Mouse (Mus musculus) liver, postnatal 0 days (tissue): ENCODE data around the gene Ulk2. TPM values are rescaled to one million over a fixed set of nuclear protein-coding genes. Genes with fewer than 3 reads are reported as not detected.
"Not testable (repeated sequence)": the region's sequence is repeated elsewhere in the genome, so short reads cannot be mapped to it uniquely, and the experiment has no call there.

Experiments used
- ATAC-seq: fragments of 200-750 bp; cut with Nextera tagmentation; 2 replicates; pipeline ENCODE4 v1.8.0; 2017; ENCODE audit warnings: mild to moderate bottlenecking, moderate library complexity
- DNase-seq: peaks from one replicate; pipeline ENCODE4 v3.0.0-alpha.2; 2016
- H3K27ac ChIP-seq: fragments of 300-500 bp; sonication (generic); 2 replicates; pipeline ENCODE4 v1.5.1; 2014; ENCODE audit warnings: antibody characterized with exemption, moderate library complexity, mild to moderate bottlenecking, low read depth
- H3K27me3 ChIP-seq: fragments of 300-500 bp; sonication (generic); 2 replicates; pipeline ENCODE4 v1.6.1; 2014; ENCODE audit warnings: low read length, control low read depth, mixed read lengths; ENCODE audit not compliant: insufficient read depth
- H3K36me3 ChIP-seq: fragments of 300-500 bp; sonication (generic); replicated peaks from 2 replicates; pipeline ENCODE4 v1.6.1; 2014; ENCODE audit warnings: mild to moderate bottlenecking, control low read depth, low read length, moderate library complexity, mixed read lengths; ENCODE audit not compliant: insufficient read depth
- H3K4me1 ChIP-seq: fragments of 300-500 bp; sonication (generic); 2 replicates; pipeline ENCODE4 v1.6.1; 2014; ENCODE audit warnings: antibody characterized with exemption, mild to moderate bottlenecking, control low read depth; ENCODE audit not compliant: insufficient read depth
- H3K4me2 ChIP-seq: fragments of 300-500 bp; sonication (generic); 2 replicates; pipeline ENCODE4 v1.6.1; 2014; ENCODE audit warnings: low read depth, mild to moderate bottlenecking, low read length, moderate library complexity, mixed read lengths
- H3K4me3 ChIP-seq: fragments of 300-500 bp; sonication (generic); 2 replicates; pipeline ENCODE4 v1.5.1; 2014; ENCODE audit warnings: low read depth, low read length
- H3K9ac ChIP-seq: fragments of 300-500 bp; sonication (generic); replicated peaks from 2 replicates; pipeline ENCODE4 v1.6.1; 2014; ENCODE audit warnings: mild to moderate bottlenecking, moderate library complexity
- H3K9me3 ChIP-seq: fragments of 300-500 bp; sonication (generic); 2 replicates; pipeline ENCODE4 v1.6.1; 2016; ENCODE audit warnings: mild to moderate bottlenecking, control low read depth, low read length, mixed read lengths
- CTCF ChIP-seq: sonication (generic); IDR thresholded peaks from 2 replicates; pipeline ENCODE4 v1.5.1; 2016; ENCODE audit warnings: antibody characterized with exemption, low read depth
- EP300 ChIP-seq: IDR thresholded peaks from 2 replicates; pipeline ENCODE4 v1.6.1; 2016; ENCODE audit warnings: antibody characterized with exemption, low read depth, mild to moderate bottlenecking
- WGBS: fragments of 180-500 bp; shearing (Covaris S2); extraction: QIAGEN DNeasy Blood & Tissue Kit; methylation state at CpG from one replicate; pipeline ENCODE4 v1.1.7; 2014; ENCODE audit not compliant: insufficient replicate concordance; 5-methylcytosine and 5-hydroxymethylcytosine counted together
- polyA plus RNA-seq: library from polyadenylated mRNA; unstranded; fragments of >200 nt; fragmentation: Nextera tagmentation; extraction: Ambion mirVana; gene quantifications from 2 replicates; pipeline ENCODE4 v1.2.1, GENCODE M21; 2015

Gene Ulk2
- polyA plus RNA-seq, 1 experiment from 2014 or later: 4.8 TPM

GRCm38 (mm10) chr11:61859316-61859715, 4.4 kb upstream of the Ulk2 start:
- Histone ChIP-seq H3K4me2 (no peak overlapping the region), H3K4me3 (no peak overlapping the region), H3K27me3 (no peaks in the 10 kb centered on the region), H3K27ac (no peak overlapping the region), H3K9me3 (no peaks in the 10 kb centered on the region), H3K9ac (no peak overlapping the region), H3K4me1 (peaks cover 10% of the 10 kb centered on the region), H3K36me3 (no peaks in the 10 kb centered on the region)
- DNase-seq: no peak
- no peak for ATAC-seq
- 55% methylated on average over 1 of the region's 1 CpGs for WGBS
- no peak for TF ChIP-seq EP300
- no peak for TF ChIP-seq CTCF

GRCm38 (mm10) chr11:61855539-61855938, 666 bp upstream of the Ulk2 start:
- Histone ChIP-seq H3K27ac (peak overlapping the region; percentile 94; the same call in 1 of the 2 replicates), H3K9ac (peak overlapping the region; percentile 94), H3K4me2 (peak overlapping the region; percentile 88), H3K9me3 (no peaks in the 10 kb centered on the region), H3K27me3 (no peaks in the 10 kb centered on the region), H3K4me3 (peak overlapping the region; percentile 94), H3K4me1 (peaks cover 12% of the 10 kb centered on the region), H3K36me3 (no peaks in the 10 kb centered on the region; the same call in 1 of the 2 replicates)
- no peak for TF ChIP-seq CTCF
- no peak for TF ChIP-seq EP300
- no peak for DNase-seq
- WGBS: 43% methylated on average over 6 of the region's 6 CpGs
- no peak for ATAC-seq

- DNase-seq: peak; percentile 86
- ATAC-seq: peak; percentile 81
Observed at GRCm38 (mm10) chr11:61854211-61854987, 474 bp downstream of the Ulk2 start.

GRCm38 (mm10) chr11:61853659-61854058, 1.2 kb downstream of the Ulk2 start:
- H3K36me3 ChIP-seq: no peaks in the 10 kb centered on the region; the same call in 1 of the 2 replicates
- ATAC-seq: no peak
- H3K27ac ChIP-seq: peak overlapping the region; percentile 94
- no peaks in the 10 kb centered on the region for H3K9me3 ChIP-seq
- peak overlapping the region; percentile 88 for H3K4me2 ChIP-seq
- H3K9ac ChIP-seq: peak overlapping the region; percentile 94
- no peak for DNase-seq
- peaks cover 12% of the 10 kb centered on the region for H3K4me1 ChIP-seq
- H3K4me3 ChIP-seq: peak overlapping the region; percentile 94
- 14% methylated on average over 5 of the region's 5 CpGs for WGBS
- no peaks in the 10 kb centered on the region for H3K27me3 ChIP-seq
- TF ChIP-seq CTCF: no peak
- TF ChIP-seq EP300: no peak

More at GRCm38 (mm10) chr11:61854211-61854987, 474 bp downstream of the Ulk2 start:
- H3K4me3 ChIP-seq: peak overlapping the region; percentile 94
- H3K4me1 ChIP-seq: peaks cover 12% of the 10 kb centered on the region
- no peaks in the 10 kb centered on the region for H3K27me3 ChIP-seq
- no peaks in the 10 kb centered on the region; the same call in 1 of the 2 replicates for H3K36me3 ChIP-seq
- H3K9ac ChIP-seq: peak overlapping the region; percentile 94
- peak; percentile 71 for TF ChIP-seq CTCF
- TF ChIP-seq EP300: no peak
- H3K4me2 ChIP-seq: peak overlapping the region; percentile 88
- H3K27ac ChIP-seq: peak overlapping the region; percentile 94
- WGBS: under 1% methylated on average over 51 of the region's 87 CpGs
- no peaks in the 10 kb centered on the region for H3K9me3 ChIP-seq

- Histone ChIP-seq H3K27me3 (no peaks in the 10 kb centered on the region), H3K36me3 (no peaks in the 10 kb centered on the region; the same call in 1 of the 2 replicates), H3K9ac (no peak overlapping the region), H3K9me3 (no peaks in the 10 kb centered on the region), H3K27ac (no peak overlapping the region), H3K4me1 (peaks cover 12% of the 10 kb centered on the region), H3K4me3 (no peak overlapping the region), H3K4me2 (no peak overlapping the region)
- DNase-seq (no peak), ATAC-seq (no peak)
- no peak for TF ChIP-seq EP300
- no peak for TF ChIP-seq CTCF
Observed at GRCm38 (mm10) chr11:61852916-61853315, 2.0 kb downstream of the Ulk2 start.

GRCm38 (mm10) chr11:61851195-61851594, 3.7 kb downstream of the Ulk2 start:
- Histone ChIP-seq H3K4me3 (no peak overlapping the region), H3K36me3 (no peaks in the 10 kb centered on the region; the same call in 1 of the 2 replicates), H3K27me3 (no peaks in the 10 kb centered on the region), H3K9ac (no peak overlapping the region), H3K4me2 (no peak overlapping the region), H3K27ac (no peak overlapping the region), H3K4me1 (peaks cover 12% of the 10 kb centered on the region), H3K9me3 (no peaks in the 10 kb centered on the region)
- WGBS: 58% methylated on average over 3 of the region's 3 CpGs
- ATAC-seq (no peak), DNase-seq (no peak)
- TF ChIP-seq CTCF (0 out of 2 replicates have a peak, but pooled peaks have one; percentile 4), EP300 (no peak)

GRCm38 (mm10) chr11:61840663-61841062, 14.2 kb downstream of the Ulk2 start:
- WGBS: 62% methylated on average over 3 of the region's 3 CpGs
- ATAC-seq, DNase-seq, H3K27ac ChIP-seq, H3K27me3 ChIP-seq, H3K4me3 ChIP-seq, H3K9ac ChIP-seq, H3K4me1 ChIP-seq, H3K4me2 ChIP-seq, H3K9me3 ChIP-seq, H3K36me3 ChIP-seq: not testable (repeated sequence)
